Mouse (Mus musculus) common myeloid progenitor, adult 5-6 weeks (primary cell): ENCODE results near the gene Tex9. TPM values are rescaled to one million over a fixed set of nuclear protein-coding genes. Genes with fewer than 3 reads are reported as not detected.
"Not testable (repeated sequence)": the region's sequence is repeated elsewhere in the genome, so short reads cannot be mapped to it uniquely, and the experiment has no call there.

Experiments used
- ATAC-seq: replicated peaks from 2 replicates; pipeline ENCODE4 v1.8.0; 2016; ENCODE audit warnings: low read depth, mild to moderate bottlenecking, moderate TSS enrichment, inconsistent platforms; ENCODE audit not compliant: poor library complexity, severe bottlenecking
- total RNA-seq: library from RNA; stranded (forward); fragments of 200-1000, 187-1606 nt; gene quantifications from 2 replicates; pipeline ENCODE4 v1.2.3, GENCODE M21; 2017

Tex9 gene
- total RNA-seq, 1 experiment from 2014 or later, result 53.3 TPM

GRCm38 (mm10) chr9:72489131-72489530 is 2.9 kb downstream of the Tex9 start:
- ATAC-seq, result no peak

- peak; percentile 21; the same call in 1 of the 2 replicates for ATAC-seq
Observed at GRCm38 (mm10) chr9:72488523-72488922, 3.5 kb downstream of the Tex9 start.

- ATAC-seq, result no peak
Observed at GRCm38 (mm10) chr9:72479276-72479675, 12.7 kb downstream of the Tex9 start.

GRCm38 (mm10) chr9:72477306-72477705 is 14.7 kb downstream of the Tex9 start:
- no peak for ATAC-seq

GRCm38 (mm10) chr9:72475511-72475910 is 16.5 kb downstream of the Tex9 start:
- no peak for ATAC-seq

- no peak for ATAC-seq
Observed at GRCm38 (mm10) chr9:72469851-72470250, 22.2 kb downstream of the Tex9 start.

- no peak for ATAC-seq
Observed at GRCm38 (mm10) chr9:72468616-72469015, 23.4 kb downstream of the Tex9 start.

- peak; percentile 72 for ATAC-seq
Observed at GRCm38 (mm10) chr9:72467551-72468407, 24.2 kb downstream of the Tex9 start.

- ATAC-seq, result peak; percentile 79
Observed at GRCm38 (mm10) chr9:72465754-72466181, 26.2 kb downstream of the Tex9 start.

- ATAC-seq, result no peak
Observed at GRCm38 (mm10) chr9:72464806-72465205, 27.2 kb downstream of the Tex9 start.

GRCm38 (mm10) chr9:72462427-72462826 is 29.6 kb downstream of the Tex9 start:
- ATAC-seq, result no peak

- no peak for ATAC-seq
Observed at GRCm38 (mm10) chr9:72460767-72461166, 31.2 kb downstream of the Tex9 start.

- no peak for ATAC-seq
Observed at GRCm38 (mm10) chr9:72459703-72460102, 32.3 kb downstream of the Tex9 start.

- peak; percentile 93 for ATAC-seq
Observed at GRCm38 (mm10) chr9:72458233-72458632, 33.8 kb downstream of the Tex9 start.

- no peak for ATAC-seq
Observed at GRCm38 (mm10) chr9:72456374-72456773, 35.6 kb downstream of the Tex9 start.

- not testable (repeated sequence) for ATAC-seq
Observed at GRCm38 (mm10) chr9:72454281-72454680, 37.7 kb downstream of the Tex9 start.

- ATAC-seq, result no peak
Observed at GRCm38 (mm10) chr9:72451111-72451510, 40.9 kb downstream of the Tex9 start.

- ATAC-seq, result no peak
Observed at GRCm38 (mm10) chr9:72450363-72450762, 41.6 kb downstream of the Tex9 start.

GRCm38 (mm10) chr9:72449841-72450240 is 42.2 kb downstream of the Tex9 start:
- no peak for ATAC-seq

GRCm38 (mm10) chr9:72449367-72449766 is 42.6 kb downstream of the Tex9 start:
- peak; percentile 91 for ATAC-seq

GRCm38 (mm10) chr9:72448026-72448425 is 44.0 kb downstream of the Tex9 start:
- ATAC-seq, result peak; percentile 67
